Mouse (Mus musculus) limb, embryonic 12.5 days (tissue): ENCODE data around the gene Arel1. TPM values are rescaled to one million over a fixed set of nuclear protein-coding genes. Genes with fewer than 3 reads are reported as not detected.

Experiments used
- ATAC-seq: fragments of 200-750 bp; cut with Nextera tagmentation; 2 replicates; pipeline ENCODE4 v1.8.0; 2017; ENCODE audit warnings: low read depth, moderate TSS enrichment; ENCODE audit not compliant: insufficient number of reproducible peaks, insufficient read depth, low FRiP score, low TSS enrichment
- H3K27ac ChIP-seq: fragments of 300-500 bp; sonication (generic); 2 replicates; pipeline ENCODE4 v1.5.1; 2016; ENCODE audit warnings: mild to moderate bottlenecking, moderate library complexity
- H3K27me3 ChIP-seq: fragments of 300-500 bp; sonication (generic); 2 replicates; pipeline ENCODE4 v1.6.1; 2016; ENCODE audit warnings: mild to moderate bottlenecking, moderate library complexity
- H3K36me3 ChIP-seq: fragments of 300-500 bp; sonication (generic); 2 replicates; pipeline ENCODE4 v1.6.1; 2016; ENCODE audit warnings: mild to moderate bottlenecking, moderate library complexity
- H3K4me1 ChIP-seq: fragments of 300-500 bp; sonication (generic); replicated peaks from 2 replicates; pipeline ENCODE4 v1.6.1; 2016
- H3K4me2 ChIP-seq: fragments of 300-500 bp; sonication (generic); 2 replicates; pipeline ENCODE4 v1.6.1; 2016; ENCODE audit warnings: mild to moderate bottlenecking, moderate library complexity
- H3K4me3 ChIP-seq: fragments of 300-500 bp; sonication (generic); replicated peaks from 2 replicates; pipeline ENCODE4 v1.5.1; 2016; ENCODE audit warnings: mild to moderate bottlenecking
- H3K9ac ChIP-seq: fragments of 300-500 bp; sonication (generic); replicated peaks from 2 replicates; pipeline ENCODE4 v1.6.1; 2016; ENCODE audit warnings: mild to moderate bottlenecking, moderate library complexity
- H3K9me3 ChIP-seq: fragments of 300-500 bp; sonication (generic); 2 replicates; pipeline ENCODE4 v1.6.1; 2016; ENCODE audit warnings: mild to moderate bottlenecking, moderate library complexity
- WGBS: fragments of 180-500 bp; shearing (Covaris S2); methylation state at CpG from one replicate; pipeline ENCODE4 v1.1.7; 2016; 5-methylcytosine and 5-hydroxymethylcytosine counted together
- polyA plus RNA-seq: library from polyadenylated mRNA; unstranded; fragments of >200 nt; fragmentation: Nextera tagmentation; extraction: Ambion mirVana; gene quantifications from 2 replicates; pipeline ENCODE4 v1.2.1, GENCODE M21; 2016

The Arel1 gene
- polyA plus RNA-seq, 1 experiment from 2014 or later, result 17.8 TPM

- Histone ChIP-seq H3K27ac (no peak overlapping the region), H3K9me3 (no peaks in the 10 kb centered on the region), H3K36me3 (no peaks in the 10 kb centered on the region), H3K4me2 (no peak overlapping the region), H3K4me3 (no peak overlapping the region), H3K9ac (no peak overlapping the region), H3K27me3 (no peaks in the 10 kb centered on the region; the same call in 1 of the 2 replicates), H3K4me1 (peaks cover 16% of the 10 kb centered on the region)
- no peak for ATAC-seq
- 73% methylated on average over 7 of the region's 7 CpGs for WGBS
Measured at GRCm38 (mm10) chr12:84904399-84904798, 66.3 kb downstream of the Arel1 start.

- Histone ChIP-seq H3K4me2 (no peak overlapping the region), H3K27ac (no peak overlapping the region), H3K9me3 (no peaks in the 10 kb centered on the region), H3K4me1 (no peaks in the 10 kb centered on the region), H3K4me3 (no peak overlapping the region), H3K9ac (no peak overlapping the region), H3K27me3 (no peaks in the 10 kb centered on the region), H3K36me3 (no peaks in the 10 kb centered on the region)
- 86% methylated on average over 7 of the region's 7 CpGs for WGBS
- ATAC-seq, result no peak
Measured at GRCm38 (mm10) chr12:84900317-84900716, 70.4 kb downstream of the Arel1 start.

- Histone ChIP-seq H3K27me3 (no peaks in the 10 kb centered on the region), H3K4me1 (peaks cover 9% of the 10 kb centered on the region; the same call in 1 of the 2 replicates), H3K4me3 (no peak overlapping the region), H3K9ac (no peak overlapping the region), H3K4me2 (no peak overlapping the region), H3K9me3 (no peaks in the 10 kb centered on the region), H3K27ac (no peak overlapping the region), H3K36me3 (no peaks in the 10 kb centered on the region)
- 76% methylated on average over 5 of the region's 5 CpGs for WGBS
- no peak for ATAC-seq
Measured at GRCm38 (mm10) chr12:84897322-84897721, 73.4 kb downstream of the Arel1 start.

- no peak overlapping the region for H3K4me2 ChIP-seq
- no peak overlapping the region for H3K9ac ChIP-seq
- 74% methylated on average over 6 of the region's 6 CpGs for WGBS
- H3K9me3 ChIP-seq, result no peaks in the 10 kb centered on the region
- ATAC-seq, result no peak
- no peaks in the 10 kb centered on the region for H3K36me3 ChIP-seq
- H3K27ac ChIP-seq, result no peak overlapping the region
- 0 out of 2 replicates have a peak, but pooled peaks cover under 1% of the 10 kb centered on the region for H3K27me3 ChIP-seq
- no peak overlapping the region for H3K4me3 ChIP-seq
- peaks cover 9% of the 10 kb centered on the region; the same call in 1 of the 2 replicates for H3K4me1 ChIP-seq
Measured at GRCm38 (mm10) chr12:84896235-84896634, 74.5 kb downstream of the Arel1 start.

GRCm38 (mm10) chr12:84893648-84894628 lies 76.8 kb downstream of the Arel1 start:
- H3K27ac ChIP-seq, result 0 out of 2 replicates have a peak overlapping the region, but pooled peaks have one; percentile 20
- peaks cover 9% of the 10 kb centered on the region; the same call in 1 of the 2 replicates for H3K4me1 ChIP-seq
- WGBS, result 25% methylated on average over 9 of the region's 9 CpGs
- peak; percentile 82 for ATAC-seq
- no peak overlapping the region for H3K9ac ChIP-seq
- no peaks in the 10 kb centered on the region for H3K9me3 ChIP-seq
- H3K4me3 ChIP-seq, result no peak overlapping the region
- no peaks in the 10 kb centered on the region for H3K36me3 ChIP-seq
- H3K27me3 ChIP-seq, result 0 out of 2 replicates have a peak, but pooled peaks cover 15% of the 10 kb centered on the region
- H3K4me2 ChIP-seq, result no peak overlapping the region

GRCm38 (mm10) chr12:84890289-84890688 lies 80.4 kb downstream of the Arel1 start:
- Histone ChIP-seq H3K4me2 (no peak overlapping the region), H3K27ac (no peak overlapping the region), H3K27me3 (0 out of 2 replicates have a peak, but pooled peaks cover 15% of the 10 kb centered on the region), H3K9ac (no peak overlapping the region), H3K4me1 (peaks cover 9% of the 10 kb centered on the region; the same call in 1 of the 2 replicates), H3K4me3 (no peak overlapping the region), H3K36me3 (no peaks in the 10 kb centered on the region), H3K9me3 (peaks cover 5% of the 10 kb centered on the region; the same call in 1 of the 2 replicates)
- 75% methylated on average over 15 of the region's 15 CpGs for WGBS
- ATAC-seq, result no peak

- Histone ChIP-seq H3K9me3 (peaks cover 5% of the 10 kb centered on the region; the same call in 1 of the 2 replicates), H3K9ac (no peak overlapping the region), H3K4me3 (no peak overlapping the region), H3K36me3 (no peaks in the 10 kb centered on the region), H3K4me1 (no peaks in the 10 kb centered on the region), H3K27me3 (peaks cover 27% of the 10 kb centered on the region), H3K27ac (no peak overlapping the region), H3K4me2 (no peak overlapping the region)
- 73% methylated on average over 11 of the region's 11 CpGs for WGBS
- no peak for ATAC-seq
Measured at GRCm38 (mm10) chr12:84885107-84885876, 85.4 kb downstream of the Arel1 start.

GRCm38 (mm10) chr12:84884423-84885076 lies 86.2 kb downstream of the Arel1 start:
- H3K27me3 ChIP-seq, result peaks cover 28% of the 10 kb centered on the region
- ATAC-seq, result no peak; the same call in 1 of the 2 replicates
- no peak overlapping the region for H3K9ac ChIP-seq
- no peaks in the 10 kb centered on the region for H3K36me3 ChIP-seq
- H3K4me1 ChIP-seq, result no peaks in the 10 kb centered on the region
- peaks cover 5% of the 10 kb centered on the region; the same call in 1 of the 2 replicates for H3K9me3 ChIP-seq
- no peak overlapping the region for H3K27ac ChIP-seq
- no peak overlapping the region for H3K4me3 ChIP-seq
- H3K4me2 ChIP-seq, result no peak overlapping the region
- 80% methylated on average over 7 of the region's 7 CpGs for WGBS

GRCm38 (mm10) chr12:84882796-84883195 lies 87.9 kb downstream of the Arel1 start:
- no peak overlapping the region for H3K9ac ChIP-seq
- no peak overlapping the region for H3K4me2 ChIP-seq
- no peaks in the 10 kb centered on the region for H3K4me1 ChIP-seq
- H3K36me3 ChIP-seq, result no peaks in the 10 kb centered on the region
- no peak overlapping the region for H3K4me3 ChIP-seq
- H3K9me3 ChIP-seq, result peaks cover 3% of the 10 kb centered on the region; the same call in 1 of the 2 replicates
- 75% methylated on average over 4 of the region's 4 CpGs for WGBS
- ATAC-seq, result no peak
- peaks cover 45% of the 10 kb centered on the region for H3K27me3 ChIP-seq
- H3K27ac ChIP-seq, result no peak overlapping the region

GRCm38 (mm10) chr12:84880091-84880490 lies 90.6 kb downstream of the Arel1 start:
- peaks cover 70% of the 10 kb centered on the region for H3K27me3 ChIP-seq

More at GRCm38 (mm10) chr12:84880091-84880490, 90.6 kb downstream of the Arel1 start:
- Histone ChIP-seq H3K27ac (no peak overlapping the region), H3K9ac (no peak overlapping the region), H3K4me3 (no peak overlapping the region), H3K36me3 (no peaks in the 10 kb centered on the region), H3K4me2 (no peak overlapping the region), H3K4me1 (peaks cover 17% of the 10 kb centered on the region), H3K9me3 (no peaks in the 10 kb centered on the region; the same call in 1 of the 2 replicates)
- 52% methylated on average over 11 of the region's 11 CpGs for WGBS
- no peak for ATAC-seq
